Mouse (Mus musculus) heart, postnatal 10 days (tissue): Measurements from ENCODE around the gene Dpagt1. TPM values are rescaled to one million over a fixed set of nuclear protein-coding genes. Genes with fewer than 3 reads are reported as not detected.
A peak's percentile ranks its signal among the peaks of the same experiment; 100 is the strongest.
"Not testable (repeated sequence)": the region's sequence is repeated elsewhere in the genome, so short reads cannot be mapped to it uniquely, and the experiment has no call there.

ENCODE experiments used
- DNase-seq, 2 experiments: peaks; one replicate each; pipeline ENCODE4 v3.0.0; 2021
- intact Hi-C: fragments of 180-260 bp; cut with DNase I; formaldehyde crosslinking; loops from one replicate; pipeline ENCODE4 v1.15.1; 2025
- microRNA-seq, 2 experiments: library from miRNA; unstranded; fragments of <30 nt; microRNA quantifications; one replicate each; pipeline ENCODE4 v1.2.0; 2022
- total RNA-seq, 2 experiments: library from RNA; stranded (reverse); gene quantifications; 2 replicates each; pipeline ENCODE4 v1.2.3; 2021

Gene Dpagt1
- total RNA-seq, 2 experiments from 2014 or later: 21.1 to 25.2 TPM

- no peak for DNase-seq
Measured at GRCm38 (mm10) chr9:44376141-44376540, 50.3 kb downstream of the Dpagt1 start.

GRCm38 (mm10) chr9:44377335-44377734 lies 51.5 kb downstream of the Dpagt1 start:
- intact Hi-C loops, DNase-seq: not testable (repeated sequence)

More at GRCm38 (mm10) chr9:44376141-44376540, 50.3 kb downstream of the Dpagt1 start:
- intact Hi-C loops: no loop called here

GRCm38 (mm10) chr9:44378153-44378730 lies 52.4 kb downstream of the Dpagt1 start:
- intact Hi-C loops: no loop called here
- no peak for DNase-seq

- peak; percentile 99 to 100 for DNase-seq
- intact Hi-C loops: no loop called here
Measured at GRCm38 (mm10) chr9:44379054-44379834, 53.4 kb downstream of the Dpagt1 start, which contains the start of gene Hyou1. Gene Hyou1, plus strand, starts transcription at chr9:44379490.

- no peak for DNase-seq
- intact Hi-C loops: no loop called here
Measured at GRCm38 (mm10) chr9:44379862-44380261, 54.0 kb downstream of the Dpagt1 start.

Small RNAs within 50 kb of the gene (microRNA-seq; reads per million reads assigned to microRNA genes)
- 0 reads per million in 2 experiments for gene Gm44335

Other genes with a start within 250 kb of the Dpagt1 start
- not detected for gene Mfrp, start 224.3 kb upstream of the Dpagt1 start, total RNA-seq
- gene C1qtnf5, start 218.8 kb upstream of the Dpagt1 start, total RNA-seq: 10 to 100 TPM; 15.5 to 21.3 TPM
- under 1 TPM; 0.10 to 0.12 TPM for gene Gm49380, start 212.5 kb upstream of the Dpagt1 start, total RNA-seq
- gene Rnf26, start 212.5 kb upstream of the Dpagt1 start, total RNA-seq: 10 to 100 TPM; 18.1 TPM
- gene Mcam, start 191.6 kb upstream of the Dpagt1 start, total RNA-seq: 100 to 1,000 TPM; 147 to 156 TPM
- gene Cbl, start 92.0 kb upstream of the Dpagt1 start, total RNA-seq: 10 to 100 TPM; 30.9 to 31.3 TPM
- not detected for gene Ccdc153, start 85.3 kb upstream of the Dpagt1 start, total RNA-seq
- gene Pdzd3, start 74.5 kb upstream of the Dpagt1 start, total RNA-seq: 1 to 10 TPM; 2.3 to 3.3 TPM
- gene Nlrx1, start 57.4 kb upstream of the Dpagt1 start, total RNA-seq: 10 to 100 TPM; 14.9 to 18.3 TPM
- gene Abcg4, start 37.4 kb upstream of the Dpagt1 start, total RNA-seq: 1 to 10 TPM; 1.0 to 1.5 TPM
- gene Hinfp, start 20.3 kb upstream of the Dpagt1 start, total RNA-seq: 10 to 100 TPM; 10.0 to 11.1 TPM
- 10 to 100 TPM; 14.2 to 17.6 TPM for gene C2cd2l, start 5.7 kb upstream of the Dpagt1 start, total RNA-seq
- gene H2afx, start 8.7 kb downstream of the Dpagt1 start, total RNA-seq: 10 to 100 TPM; 54.1 to 57.9 TPM
- 10 to 100 TPM; 54.2 to 55.2 TPM for gene Hmbs, start 18.2 kb downstream of the Dpagt1 start, total RNA-seq
- 10 to 100 TPM; 22.4 to 22.8 TPM for gene Vps11, start 35.7 kb downstream of the Dpagt1 start, total RNA-seq
- gene Hyou1, start 53.5 kb downstream of the Dpagt1 start, total RNA-seq: 10 to 100 TPM; 35.8 to 45.7 TPM
- gene Slc37a4, start 70.8 kb downstream of the Dpagt1 start, total RNA-seq: 10 to 100 TPM; 29.2 to 31.6 TPM
- gene Rps25, start 81.1 kb downstream of the Dpagt1 start, total RNA-seq: 1,000 to 10,000 TPM; 1,003 to 1,015 TPM
- gene Trappc4, start 81.6 kb downstream of the Dpagt1 start, total RNA-seq: 10 to 100 TPM; 34.8 to 42.5 TPM
- gene Ccdc84, start 92.5 kb downstream of the Dpagt1 start, total RNA-seq: 10 to 100 TPM; 11.6 to 12.0 TPM
- gene Foxr1, start 115.1 kb downstream of the Dpagt1 start, total RNA-seq: not detected
- gene Upk2, start 129.0 kb downstream of the Dpagt1 start, total RNA-seq: not detected
- gene Bcl9l, start 156.8 kb downstream of the Dpagt1 start, total RNA-seq: 10 to 100 TPM; 66.8 to 73.0 TPM
- under 1 TPM; 0.24 to 0.27 TPM for gene Cxcr5, start 235.9 kb downstream of the Dpagt1 start, total RNA-seq